Mouse (Mus musculus) heart, postnatal 10 days (tissue): Measurements from ENCODE around the gene Lrig2. TPM values are rescaled to one million over a fixed set of nuclear protein-coding genes. Genes with fewer than 3 reads are reported as not detected.

Experiments
- DNase-seq, 2 experiments: peaks; one replicate each; pipeline ENCODE4 v3.0.0; 2021
- intact Hi-C: fragments of 180-260 bp; cut with DNase I; formaldehyde crosslinking; loops from one replicate; pipeline ENCODE4 v1.15.1; 2025
- total RNA-seq, 2 experiments: library from RNA; stranded (reverse); gene quantifications; 2 replicates each; pipeline ENCODE4 v1.2.3; 2021

Gene Lrig2
- total RNA-seq, 2 experiments from 2014 or later, result 14.2 TPM

GRCm38 (mm10) chr3:104514510-104514909 lies 2.8 kb upstream of the Lrig2 start:
- DNase-seq, result no peak
- intact Hi-C loops, result no loop called here

GRCm38 (mm10) chr3:104512424-104512748 lies 668 bp upstream of the Lrig2 start:
- DNase-seq, result no peak
- intact Hi-C loops, result loop anchor here (1.0 to 2.0 kb wide), 2 partner anchors 162 to 171 kb away; no protein-coding TSS in a partner anchor

GRCm38 (mm10) chr3:104510771-104511429 lies 818 bp downstream of the Lrig2 start:
- intact Hi-C loops, result no loop called here
- no peak for DNase-seq

- intact Hi-C loops, result no loop called here
- DNase-seq, result no peak
These were observed 10.1 kb downstream of the Lrig2 start for GRCm38 (mm10) chr3:104501648-104502047.

GRCm38 (mm10) chr3:104500881-104501280 lies 10.8 kb downstream of the Lrig2 start:
- DNase-seq, result no peak
- intact Hi-C loops, result no loop called here

GRCm38 (mm10) chr3:104496176-104496575 lies 15.5 kb downstream of the Lrig2 start:
- intact Hi-C loops, result no loop called here
- no peak for DNase-seq

- intact Hi-C loops, result no loop called here
- no peak for DNase-seq
These were observed 30.6 kb downstream of the Lrig2 start for GRCm38 (mm10) chr3:104480946-104481719.

- intact Hi-C loops, result no loop called here
- no peak for DNase-seq
These were observed 33.7 kb downstream of the Lrig2 start for GRCm38 (mm10) chr3:104478056-104478455.

- DNase-seq, result no peak
- intact Hi-C loops, result no loop called here
These were observed 42.3 kb downstream of the Lrig2 start for GRCm38 (mm10) chr3:104469421-104469820.

- no peak for DNase-seq
- intact Hi-C loops, result no loop called here
These were observed 50.5 kb downstream of the Lrig2 start for GRCm38 (mm10) chr3:104461226-104461625.

GRCm38 (mm10) chr3:104458588-104458987 lies 53.1 kb downstream of the Lrig2 start:
- no peak for DNase-seq
- intact Hi-C loops, result no loop called here

- DNase-seq, result no peak
- intact Hi-C loops, result no loop called here
These were observed 56.0 kb downstream of the Lrig2 start for GRCm38 (mm10) chr3:104455506-104456275.

GRCm38 (mm10) chr3:104447240-104447639 lies 64.5 kb downstream of the Lrig2 start:
- DNase-seq, result no peak
- intact Hi-C loops, result loop anchor here (5.0 kb wide), 1 partner anchor 235 kb away; no protein-coding TSS in a partner anchor

- no peak for DNase-seq
- intact Hi-C loops, result loop anchor here (5.0 kb wide), 1 partner anchor 236 kb away; no protein-coding TSS in a partner anchor
These were observed 65.0 kb downstream of the Lrig2 start for GRCm38 (mm10) chr3:104446689-104447088.

GRCm38 (mm10) chr3:104445576-104445975 lies 66.1 kb downstream of the Lrig2 start:
- intact Hi-C loops, result loop anchor here (5.0 kb wide), 1 partner anchor 237 kb away; no protein-coding TSS in a partner anchor

GRCm38 (mm10) chr3:104444946-104445460 lies 66.7 kb downstream of the Lrig2 start:
- DNase-seq, result no peak
- intact Hi-C loops, result loop anchor here (5.0 kb wide), 4 partner anchors 237 to 533 kb away; partner anchors contain the start of gene Rsbn1

More at GRCm38 (mm10) chr3:104445576-104445975, 66.1 kb downstream of the Lrig2 start:
- DNase-seq, result peak; percentile 62 to 69

GRCm38 (mm10) chr3:104444082-104444481 lies 67.6 kb downstream of the Lrig2 start:
- no peak for DNase-seq
- intact Hi-C loops, result loop anchor here (5.0 kb wide), 3 partner anchors 342 to 532 kb away; partner anchors contain the start of gene Rsbn1

- no peak for DNase-seq
- intact Hi-C loops, result loop anchor here (1.0 to 5.0 kb wide), 5 partner anchors 221 to 530 kb away; partner anchors contain the start of gene Rsbn1
These were observed 69.4 kb downstream of the Lrig2 start for GRCm38 (mm10) chr3:104442357-104442756.

- intact Hi-C loops, result loop anchor here (1.0 to 5.0 kb wide), 5 partner anchors 221 to 530 kb away; partner anchors contain the start of gene Rsbn1
- peak; percentile 98 to 99 for DNase-seq
These were observed 69.8 kb downstream of the Lrig2 start for GRCm38 (mm10) chr3:104441870-104442283.

- no peak for DNase-seq
- intact Hi-C loops, result loop anchor here (5.0 kb wide), 3 partner anchors 339 to 529 kb away; partner anchors contain the start of gene Rsbn1
These were observed 70.3 kb downstream of the Lrig2 start for GRCm38 (mm10) chr3:104441435-104441834.
